Mouse (Mus musculus): ENCODE results near the gene Afap1l2.

GRCm38 (mm10) chr19:56946727-56947126, 61.3 kb downstream of the Afap1l2 start:
- TF ChIP-seq POLR2A (IDR thresholded peaks at IDR 0.05; ENCODE audit: insufficient read depth, low read length) (no peak), CTCF (IDR thresholded peaks at IDR 0.05; ENCODE audit: low read depth, low read length) (no peak), EP300 (IDR thresholded peaks at IDR 0.05; ENCODE audit: insufficient read depth, low read depth, low read length) (no peak)

Data from ES-Bruce4 (cell line).